Mouse (Mus musculus) left cerebral cortex, adult 2 months (tissue): ENCODE measurements around the gene Rpl35a. TPM values are rescaled to one million over a fixed set of nuclear protein-coding genes. Genes with fewer than 3 reads are reported as not detected.

ENCODE experiments used
- DNase-seq, 2 experiments: peaks; one replicate each; pipeline ENCODE4 v3.0.0; 2021 to 2022; ENCODE audit warnings: low spot score in 2 of 2, mixed read lengths in 1 of 2; ENCODE audit errors: extremely low spot score in 1 of 2
- H3K27ac ChIP-seq: fragments of 200-600 bp; 2 replicates; pipeline ENCODE4 v1.8.1; 2022
- H3K4me3 ChIP-seq: fragments of 200-600 bp; 2 replicates; pipeline ENCODE4 v1.8.1; 2022
- CTCF ChIP-seq: fragments of 200-600 bp; IDR thresholded peaks from 2 replicates; pipeline ENCODE4 v1.8.1; 2022; ENCODE audit warnings: antibody characterized with exemption, mild to moderate bottlenecking, moderate library complexity
- intact Hi-C: fragments of 180-260 bp; cut with DNase I; formaldehyde crosslinking; loops from one replicate; pipeline ENCODE4 v1.15.1; 2025
- microRNA-seq, 2 experiments: library from miRNA; unstranded; fragments of <30 nt; microRNA quantifications; one replicate each; pipeline ENCODE4 v1.2.0; 2021
- total RNA-seq, 2 experiments: library from RNA; stranded (reverse); gene quantifications; 2 replicates each; pipeline ENCODE4 v1.2.3; 2021

Rpl35a gene
- total RNA-seq, 2 experiments from 2014 or later: 287 to 307 TPM

DNA sequence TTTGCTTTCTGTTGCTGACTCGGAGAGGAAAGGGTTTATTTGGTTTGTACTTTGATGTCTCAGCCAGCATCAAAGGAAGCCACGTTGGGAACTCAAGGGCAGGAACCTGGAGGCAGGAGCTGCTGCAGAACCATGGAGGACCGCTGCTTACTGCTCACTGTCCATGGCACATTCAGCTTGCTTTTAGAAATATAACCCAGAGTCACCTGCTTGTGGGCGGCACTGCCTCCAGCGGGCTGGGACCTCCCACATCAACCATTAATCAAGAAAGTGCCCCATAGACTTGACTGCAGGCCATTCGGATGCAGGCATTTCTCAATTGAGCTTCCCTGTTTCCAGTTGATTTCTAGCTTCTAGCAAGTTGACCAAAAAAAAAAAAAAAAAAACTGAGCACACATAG is 19.8 kb downstream of the Rpl35a start:
- no peak for TF ChIP-seq CTCF
- H3K27ac ChIP-seq: no peak overlapping the region
- DNase-seq: no peak
- intact Hi-C loops: no loop called here
- H3K4me3 ChIP-seq: no peak overlapping the region

DNA sequence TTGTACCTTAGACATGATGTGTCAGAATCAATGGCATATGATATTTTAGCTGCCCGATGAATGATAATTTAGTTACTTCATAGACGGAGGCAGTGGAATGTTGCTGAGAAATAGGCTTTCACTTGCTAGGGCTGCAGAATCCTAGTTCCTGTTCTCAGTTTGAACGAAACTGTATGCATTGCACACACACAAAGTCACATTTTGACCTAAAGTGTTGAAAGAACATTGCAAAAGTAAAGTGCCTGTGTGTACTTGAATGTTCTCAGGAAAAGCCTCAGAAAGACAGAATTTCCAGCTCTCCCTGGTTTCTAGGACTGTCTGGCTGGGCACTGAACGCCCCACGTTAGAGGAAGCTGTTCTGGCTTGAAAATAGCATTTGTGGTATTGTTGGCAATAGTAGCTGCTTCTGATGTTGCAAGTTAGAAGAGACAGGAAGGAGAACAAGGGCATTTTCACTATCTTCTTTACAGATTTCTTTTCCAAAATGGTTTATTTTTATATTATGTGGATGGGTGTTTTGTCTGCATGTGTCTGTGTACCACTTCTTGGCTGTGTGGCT is 20.9 kb downstream of the Rpl35a start:
- Histone ChIP-seq H3K4me3 (no peak overlapping the region), H3K27ac (no peak overlapping the region)
- intact Hi-C loops: no loop called here
- no peak for DNase-seq
- no peak for TF ChIP-seq CTCF

DNA sequence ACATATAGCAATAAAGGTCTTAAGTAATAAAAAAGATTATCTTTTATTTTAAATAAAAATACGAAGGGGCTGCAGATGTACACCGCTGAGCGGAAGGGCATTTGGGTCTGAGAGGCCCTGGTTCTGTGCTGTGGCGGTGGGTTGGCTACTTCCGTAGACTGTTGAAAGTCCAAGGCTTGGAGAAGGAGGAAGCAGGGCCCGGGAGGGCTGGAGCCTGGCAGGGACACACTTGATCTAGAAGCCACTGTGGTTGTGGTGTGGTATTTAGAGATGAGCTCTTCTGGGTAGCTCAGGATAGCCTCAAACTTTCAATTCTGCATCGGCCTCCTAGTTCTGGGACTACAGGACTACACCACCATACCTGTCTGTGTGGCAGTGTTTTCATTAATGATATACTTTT is 23.8 kb downstream of the Rpl35a start:
- intact Hi-C loops: no loop called here
- no peak overlapping the region for H3K4me3 ChIP-seq
- TF ChIP-seq CTCF: no peak
- no peak for DNase-seq
- H3K27ac ChIP-seq: no peak overlapping the region

DNA sequence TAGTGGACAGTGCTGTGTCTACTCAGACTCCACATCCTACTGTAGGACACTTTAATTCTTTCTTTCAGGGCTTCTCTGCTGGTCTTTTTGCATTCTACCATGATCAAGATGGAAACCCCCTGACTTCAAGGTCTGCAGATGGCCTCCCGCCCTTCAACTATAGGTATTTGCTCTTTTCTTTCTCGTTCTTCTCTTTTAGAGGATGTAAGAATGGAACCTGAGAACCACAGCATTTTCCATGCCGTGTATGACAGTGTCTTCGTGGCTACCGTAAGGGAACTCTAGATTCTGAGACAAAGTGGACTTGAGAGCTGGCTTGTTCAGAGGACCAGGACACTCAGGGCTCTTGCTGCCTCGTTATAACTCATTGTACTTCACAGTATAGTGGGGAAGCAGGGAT is 26.7 kb downstream of the Rpl35a start:
- Histone ChIP-seq H3K4me3 (no peak overlapping the region), H3K27ac (no peak overlapping the region)
- no peak for TF ChIP-seq CTCF
- intact Hi-C loops: no loop called here
- no peak for DNase-seq

DNA sequence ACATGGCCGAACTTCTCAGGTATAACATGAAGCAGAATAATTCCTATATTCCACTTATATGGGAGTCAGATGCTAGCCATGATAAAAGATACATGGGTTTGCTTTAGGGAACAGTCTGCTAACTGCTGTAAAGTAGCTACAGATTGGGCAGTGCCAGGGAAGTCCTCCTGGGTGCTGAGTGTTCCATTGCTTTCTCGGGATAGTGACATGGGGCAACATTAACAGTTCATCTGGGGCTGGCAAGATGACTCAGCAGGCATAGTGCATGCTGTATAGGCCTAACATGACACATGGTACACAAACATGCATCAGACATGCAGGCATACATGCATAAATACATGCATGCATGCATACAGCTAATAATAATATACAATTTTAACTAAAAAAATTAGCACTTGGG is 27.7 kb downstream of the Rpl35a start:
- no peak for TF ChIP-seq CTCF
- Histone ChIP-seq H3K27ac (no peak overlapping the region), H3K4me3 (no peak overlapping the region)
- no peak for DNase-seq
- intact Hi-C loops: no loop called here

DNA sequence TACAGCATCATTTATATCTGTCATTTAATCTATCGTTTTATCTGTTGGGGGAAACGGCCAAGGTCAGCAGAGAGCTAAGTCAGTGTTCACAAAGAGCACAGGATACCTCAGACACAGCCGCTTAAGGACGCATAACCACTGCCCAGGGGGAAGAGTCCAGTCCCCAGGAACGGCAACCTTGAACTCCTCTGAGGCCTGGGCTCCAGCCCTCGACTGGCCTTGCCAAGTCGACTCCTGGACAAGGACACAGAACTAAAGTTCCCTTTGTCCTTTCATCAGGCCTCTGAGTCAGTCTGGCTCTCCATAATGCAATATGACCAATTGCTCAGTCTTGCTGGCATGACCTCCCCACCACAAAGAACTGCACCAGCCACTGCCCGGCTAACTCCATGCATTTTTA is 29.4 kb downstream of the Rpl35a start:
- no peak for TF ChIP-seq CTCF
- Histone ChIP-seq H3K27ac (no peak overlapping the region), H3K4me3 (no peak overlapping the region)
- no peak for DNase-seq
- intact Hi-C loops: no loop called here

Small RNA genes within 50 kb of the gene (microRNA-seq; reads per million reads assigned to microRNA genes)
- gene Gm22231 (0 reads per million in 2 experiments), gene Mir1947 (1.9 to 6.5 reads per million in 2 experiments)

Other genes with a start within 250 kb of the Rpl35a start
- not detected for gene Smbd1, start 246.0 kb upstream of the Rpl35a start, total RNA-seq
- 100 to 1,000 TPM; 112 to 119 TPM for gene Fyttd1, start 179.0 kb upstream of the Rpl35a start, total RNA-seq
- 10 to 100 TPM; 69.8 to 73.7 TPM for gene Rubcn, start 178.7 kb upstream of the Rpl35a start, total RNA-seq
- gene Lrch3, start 142.4 kb upstream of the Rpl35a start, total RNA-seq: 10 to 100 TPM; 37.7 to 39.3 TPM
- 1 to 10 TPM; 3.7 to 4.9 TPM for gene Iqcg, start 235 bp upstream of the Rpl35a start, total RNA-seq
- 10 to 100 TPM; 12.3 to 14.8 TPM for gene Lmln, start 6.1 kb downstream of the Rpl35a start, total RNA-seq
- 10 to 100 TPM; 16.6 to 18.7 TPM for gene Osbpl11, start 128.6 kb downstream of the Rpl35a start, total RNA-seq
- gene Snx4, start 195.0 kb downstream of the Rpl35a start, total RNA-seq: 10 to 100 TPM; 32.0 to 33.2 TPM